Mouse (Mus musculus) intestine, embryonic 15.5 days (tissue): Measurements from ENCODE around the gene Irf2bpl. TPM values are rescaled to one million over a fixed set of nuclear protein-coding genes. Genes with fewer than 3 reads are reported as not detected.
A peak's percentile ranks its signal among the peaks of the same experiment; 100 is the strongest.

Experiments used
- ATAC-seq: fragments of 200-750 bp; cut with Nextera tagmentation; 2 replicates; pipeline ENCODE4 v1.8.0; 2017; ENCODE audit warnings: moderate TSS enrichment, moderate library complexity
- H3K27ac ChIP-seq: fragments of 300-500 bp; sonication (generic); 2 replicates; pipeline ENCODE4 v1.5.1; 2015; ENCODE audit warnings: mild to moderate bottlenecking, inconsistent platforms
- H3K27me3 ChIP-seq: fragments of 300-500 bp; sonication (generic); replicated peaks from 2 replicates; pipeline ENCODE4 v1.6.1; 2015; ENCODE audit warnings: inconsistent platforms
- H3K36me3 ChIP-seq: fragments of 300-500 bp; sonication (generic); 2 replicates; pipeline ENCODE4 v1.6.1; 2015; ENCODE audit warnings: inconsistent platforms
- H3K4me1 ChIP-seq: fragments of 300-500 bp; sonication (generic); replicated peaks from 2 replicates; pipeline ENCODE4 v1.6.1; 2015; ENCODE audit warnings: inconsistent platforms
- H3K4me2 ChIP-seq: fragments of 300-500 bp; sonication (generic); replicated peaks from 2 replicates; pipeline ENCODE4 v1.6.1; 2015; ENCODE audit warnings: mild to moderate bottlenecking, inconsistent platforms
- H3K4me3 ChIP-seq: fragments of 300-500 bp; sonication (generic); replicated peaks from 2 replicates; pipeline ENCODE4 v1.5.1; 2015; ENCODE audit warnings: inconsistent platforms
- H3K9ac ChIP-seq: fragments of 300-500 bp; sonication (generic); 2 replicates; pipeline ENCODE4 v1.6.1; 2015; ENCODE audit warnings: inconsistent platforms
- H3K9me3 ChIP-seq: fragments of 300-500 bp; sonication (generic); 2 replicates; pipeline ENCODE4 v1.6.1; 2016; ENCODE audit warnings: inconsistent platforms
- WGBS: fragments of 180-500 bp; shearing (Covaris S2); methylation state at CpG from one replicate; pipeline ENCODE4 v1.1.7; 2015; 5-methylcytosine and 5-hydroxymethylcytosine counted together
- polyA plus RNA-seq: library from polyadenylated mRNA; unstranded; fragments of >200 nt; fragmentation: Nextera tagmentation; extraction: Ambion mirVana; gene quantifications from 2 replicates; pipeline ENCODE4 v1.2.1, GENCODE M21; 2015

The Irf2bpl gene
- polyA plus RNA-seq, 1 experiment from 2014 or later = 22.4 TPM

DNA sequence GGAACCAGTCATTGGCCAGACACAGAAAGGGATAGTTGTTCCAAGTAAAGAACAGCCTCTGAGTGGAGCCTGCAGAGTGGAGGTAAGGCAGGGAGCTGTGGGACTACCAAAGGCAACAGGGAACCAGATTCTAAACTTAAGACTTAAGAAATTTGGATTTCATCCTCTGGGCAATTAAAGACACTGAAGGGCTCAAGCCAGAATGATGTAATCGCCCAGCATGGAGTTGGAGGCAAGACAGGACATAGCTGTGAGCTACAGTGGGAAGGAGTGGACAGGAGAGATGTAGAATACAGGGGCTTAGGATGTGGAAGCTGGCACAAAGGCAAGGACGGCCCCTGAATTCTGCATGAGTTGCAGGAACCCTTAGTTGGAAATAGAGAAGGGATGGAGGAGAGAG is 46.4 kb downstream of the Irf2bpl start:
- WGBS = 57% methylated on average over 2 of the region's 2 CpGs
- Histone ChIP-seq H3K27me3 (0 out of 2 replicates have a peak, but pooled peaks cover 3% of the 10 kb centered on the region), H3K4me3 (no peak overlapping the region), H3K9me3 (no peaks in the 10 kb centered on the region), H3K4me2 (no peak overlapping the region), H3K27ac (no peak overlapping the region), H3K4me1 (peaks cover 14% of the 10 kb centered on the region), H3K9ac (no peak overlapping the region), H3K36me3 (no peaks in the 10 kb centered on the region)
- no peak for ATAC-seq

DNA sequence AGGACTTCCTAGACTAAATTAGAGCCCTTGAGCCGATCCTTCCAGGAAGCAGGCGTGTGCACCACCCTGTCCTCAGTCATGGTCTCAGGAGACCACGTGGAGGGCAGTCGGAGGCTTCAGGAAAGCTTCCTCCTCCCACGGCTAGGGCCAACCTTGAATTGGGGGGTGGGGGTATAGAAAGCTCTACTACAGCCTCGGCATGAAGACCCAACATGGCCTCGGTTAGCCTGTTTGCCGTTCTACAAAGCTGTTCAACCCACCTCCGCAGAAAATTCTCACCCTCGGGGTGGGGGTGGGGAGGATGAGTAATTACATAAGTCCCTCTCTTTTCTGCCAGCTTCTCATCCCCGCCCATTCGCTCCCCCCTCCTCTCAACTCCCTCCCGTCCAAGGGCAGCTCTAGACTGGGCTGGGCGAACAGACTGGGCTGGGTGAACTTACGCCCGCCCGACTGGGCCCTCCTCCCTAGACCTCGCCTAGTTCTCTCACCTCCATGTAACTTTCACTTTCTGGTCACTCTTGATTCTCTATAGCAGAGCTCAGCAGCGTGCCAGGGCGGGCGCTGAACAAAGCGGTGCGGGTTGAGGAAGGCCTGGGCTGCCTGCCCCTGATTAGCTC is 48.1 kb downstream of the Irf2bpl start:
- H3K9me3 ChIP-seq = no peaks in the 10 kb centered on the region
- 0 out of 2 replicates have a peak overlapping the region, but pooled peaks have one; percentile 1 for H3K27ac ChIP-seq
- peak; percentile 89 for ATAC-seq
- 19% methylated on average over 23 of the region's 23 CpGs for WGBS
- H3K36me3 ChIP-seq = no peaks in the 10 kb centered on the region
- 0 out of 2 replicates have a peak overlapping the region, but pooled peaks have one; percentile 4 for H3K9ac ChIP-seq
- peaks cover 28% of the 10 kb centered on the region for H3K4me1 ChIP-seq
- H3K4me3 ChIP-seq = peak overlapping the region; percentile 17
- peak overlapping the region; percentile 46 for H3K4me2 ChIP-seq
- H3K27me3 ChIP-seq = 0 out of 2 replicates have a peak, but pooled peaks cover 3% of the 10 kb centered on the region

DNA sequence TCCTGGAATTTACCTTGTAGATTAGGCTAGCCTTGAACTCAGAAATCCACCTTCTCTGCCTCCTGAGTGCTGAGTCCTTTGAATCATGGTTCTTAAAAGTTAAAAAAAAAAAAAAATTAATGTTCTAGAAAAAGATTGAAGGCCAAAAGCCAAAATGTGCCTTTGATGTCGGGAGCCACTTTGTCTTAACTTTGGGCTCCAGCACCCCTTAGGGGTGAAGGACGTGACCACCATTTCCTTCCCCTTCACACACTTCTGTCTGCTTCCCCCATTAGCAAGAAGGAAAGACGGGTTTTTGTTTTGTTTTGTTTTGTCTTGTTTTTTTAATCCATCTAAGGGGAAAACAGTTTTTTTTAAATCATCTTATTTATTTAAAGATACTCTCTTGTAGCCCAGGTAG is 48.7 kb downstream of the Irf2bpl start:
- H3K27ac ChIP-seq = no peak overlapping the region

DNA sequence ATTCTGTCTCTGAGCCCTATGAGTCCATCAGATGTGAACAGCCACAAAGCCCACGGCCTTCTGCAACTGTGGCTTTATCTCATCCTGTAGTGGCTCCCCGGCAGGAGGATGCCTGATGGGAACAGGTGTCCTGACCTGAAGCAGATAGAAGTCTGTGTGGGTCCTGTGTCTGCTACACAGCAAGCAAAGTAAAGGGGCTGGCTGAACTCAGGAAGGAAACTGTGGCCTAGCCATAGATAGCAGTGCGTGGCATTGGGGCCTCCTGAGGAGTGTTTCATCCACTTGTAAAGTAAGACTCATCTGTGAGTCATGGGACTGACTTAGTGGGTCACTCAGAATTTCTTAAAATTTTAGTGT is 50.2 kb downstream of the Irf2bpl start:
- H3K27ac ChIP-seq = no peak overlapping the region
- no peak overlapping the region for H3K9ac ChIP-seq
- no peak overlapping the region for H3K4me3 ChIP-seq
- 0 out of 2 replicates have a peak, but pooled peaks cover 3% of the 10 kb centered on the region for H3K27me3 ChIP-seq
- no peaks in the 10 kb centered on the region for H3K9me3 ChIP-seq
- H3K4me2 ChIP-seq = no peak overlapping the region
- no peak for ATAC-seq
- peaks cover 42% of the 10 kb centered on the region for H3K4me1 ChIP-seq
- H3K36me3 ChIP-seq = no peaks in the 10 kb centered on the region
- WGBS = 85% methylated on average over 3 of the region's 3 CpGs

More for the DNA sequence above, 48.7 kb downstream of the Irf2bpl start:
- H3K4me3 ChIP-seq = no peak overlapping the region
- no peak overlapping the region for H3K9ac ChIP-seq
- no peaks in the 10 kb centered on the region for H3K9me3 ChIP-seq
- WGBS = 69% methylated on average over 3 of the region's 3 CpGs
- peaks cover 29% of the 10 kb centered on the region for H3K4me1 ChIP-seq
- H3K4me2 ChIP-seq = no peak overlapping the region
- H3K36me3 ChIP-seq = no peaks in the 10 kb centered on the region
- 0 out of 2 replicates have a peak, but pooled peaks cover 3% of the 10 kb centered on the region for H3K27me3 ChIP-seq
- ATAC-seq = no peak

DNA sequence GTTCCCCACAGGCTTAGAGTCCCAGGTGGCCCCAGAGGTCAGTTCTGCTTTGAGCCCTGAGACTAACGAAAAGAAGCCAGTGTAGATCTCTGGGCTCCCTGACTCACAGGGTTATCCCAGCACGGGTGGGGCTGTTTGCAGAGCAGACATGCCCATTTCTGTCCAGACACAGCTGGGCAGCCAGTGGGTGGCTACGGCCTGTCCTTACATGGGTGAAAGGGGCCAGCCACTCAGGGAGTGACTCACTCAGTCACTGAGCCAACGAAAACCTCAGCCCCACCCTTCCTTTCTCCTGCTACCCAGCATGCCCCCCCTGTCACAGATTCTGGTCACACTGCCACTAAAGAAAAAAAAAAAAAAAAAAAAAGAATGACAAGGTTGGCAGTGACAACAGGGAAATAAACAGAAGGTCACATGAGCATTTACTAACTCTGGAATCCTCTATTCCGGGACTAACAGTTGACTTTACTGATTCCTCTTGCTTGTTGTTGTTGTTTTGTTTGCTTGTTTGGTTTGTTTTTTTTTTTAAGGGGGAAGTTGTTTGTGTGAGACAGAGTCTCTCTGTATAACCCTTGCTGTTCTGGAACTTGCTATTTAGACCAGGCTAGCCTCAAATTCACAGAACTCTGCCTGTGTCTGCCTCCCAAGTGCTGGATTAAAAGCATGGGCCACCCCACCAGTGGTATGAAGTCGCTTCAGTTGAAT is 50.7 kb downstream of the Irf2bpl start:
- no peak overlapping the region for H3K4me3 ChIP-seq
- peak; percentile 54 for ATAC-seq
- H3K36me3 ChIP-seq = no peaks in the 10 kb centered on the region
- H3K9me3 ChIP-seq = no peaks in the 10 kb centered on the region
- H3K27me3 ChIP-seq = 0 out of 2 replicates have a peak, but pooled peaks cover 3% of the 10 kb centered on the region
- no peak overlapping the region for H3K9ac ChIP-seq
- peaks cover 39% of the 10 kb centered on the region for H3K4me1 ChIP-seq
- H3K27ac ChIP-seq = no peak overlapping the region
- 42% methylated on average over 6 of the region's 6 CpGs for WGBS
- H3K4me2 ChIP-seq = no peak overlapping the region

DNA sequence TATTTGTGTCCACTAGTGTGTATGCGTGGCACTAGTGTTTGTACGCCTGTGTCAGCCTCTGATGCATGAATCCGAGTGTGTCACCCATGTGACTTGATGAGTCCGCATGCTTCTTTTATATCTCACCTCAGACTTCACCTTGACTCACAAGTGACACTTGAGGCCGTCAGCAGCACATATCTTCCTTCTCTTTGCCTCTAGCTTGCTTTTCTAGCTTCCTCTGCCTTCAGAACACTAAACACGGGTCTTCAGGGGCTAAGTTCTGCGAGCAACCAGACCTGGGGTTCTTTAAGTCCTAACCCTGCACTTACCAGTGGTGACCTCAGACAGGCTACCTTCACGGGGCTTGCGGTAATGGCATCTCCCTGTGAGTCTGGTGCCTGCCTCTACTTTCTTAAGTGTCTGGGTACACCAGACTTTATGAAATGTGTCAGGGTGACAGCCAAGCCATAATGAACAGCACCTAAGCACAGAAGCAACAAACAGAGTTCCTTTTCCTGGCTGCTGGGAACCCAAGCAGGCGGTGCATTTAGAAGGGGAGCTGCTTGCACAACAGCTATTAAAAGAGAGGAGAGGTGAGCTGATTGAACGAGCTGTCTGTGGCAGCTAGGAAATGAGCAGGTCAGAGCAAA is 51.9 kb downstream of the Irf2bpl start:
- no peaks in the 10 kb centered on the region for H3K36me3 ChIP-seq
- H3K27me3 ChIP-seq = no peaks in the 10 kb centered on the region
- H3K4me1 ChIP-seq = peaks cover 39% of the 10 kb centered on the region
- H3K4me3 ChIP-seq = no peak overlapping the region
- no peaks in the 10 kb centered on the region for H3K9me3 ChIP-seq
- 66% methylated on average over 11 of the region's 11 CpGs for WGBS
- no peak overlapping the region for H3K9ac ChIP-seq
- H3K4me2 ChIP-seq = peak overlapping the region; percentile 58; the same call in 1 of the 2 replicates
- no peak for ATAC-seq
- 0 out of 2 replicates have a peak overlapping the region, but pooled peaks have one; percentile 36 for H3K27ac ChIP-seq

DNA sequence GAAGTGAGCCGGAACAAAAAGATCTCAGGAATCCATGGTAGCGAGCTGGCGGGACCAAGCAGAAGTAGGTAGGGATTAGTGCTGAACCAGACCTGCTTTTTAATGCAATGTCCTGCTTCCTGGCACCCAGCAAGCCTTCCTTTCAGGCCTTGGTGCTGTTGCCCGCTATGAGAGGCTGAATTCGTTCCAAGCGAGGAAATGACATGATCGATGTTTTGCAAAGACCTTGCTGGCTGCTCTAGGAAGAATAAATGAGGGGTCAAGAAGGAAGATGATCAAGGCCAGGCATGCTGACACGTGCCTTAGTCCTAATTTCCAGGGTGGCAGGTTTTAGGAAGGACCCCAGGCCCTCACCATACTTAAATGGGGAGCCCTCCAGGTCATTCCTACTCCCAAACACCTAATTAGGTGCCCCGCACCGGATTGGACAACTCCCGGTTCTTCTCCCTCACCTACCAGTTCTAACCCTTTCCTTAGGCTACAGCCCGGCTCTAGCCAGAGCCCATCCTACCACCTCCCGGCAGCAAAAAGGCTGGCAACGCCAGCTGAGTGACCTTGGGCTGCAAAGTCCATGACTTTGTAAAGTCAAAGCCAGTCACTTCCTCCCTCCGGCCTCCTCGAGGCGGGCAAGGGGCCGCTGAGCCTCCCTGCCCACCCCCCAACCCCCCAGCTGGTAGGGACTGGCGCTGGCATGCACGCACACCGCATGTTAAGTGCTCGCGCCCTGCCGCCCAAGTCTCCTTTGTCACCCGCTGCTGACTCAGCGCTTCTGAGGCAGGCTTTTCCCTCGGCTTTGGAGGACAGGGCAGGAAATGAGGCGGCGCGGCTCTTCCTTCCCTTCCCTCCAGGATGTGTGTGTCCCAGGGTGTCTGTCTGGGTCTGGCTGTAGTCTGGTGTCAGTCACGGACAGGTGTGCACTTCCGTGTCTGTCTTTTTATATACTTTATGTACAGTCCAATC is 52.7 kb downstream of the Irf2bpl start:
- no peaks in the 10 kb centered on the region for H3K9me3 ChIP-seq
- peak overlapping the region; percentile 39; the same call in 1 of the 2 replicates for H3K9ac ChIP-seq
- 34% methylated on average over 32 of the region's 32 CpGs for WGBS
- peak; percentile 46 for ATAC-seq
- peak overlapping the region; percentile 58 for H3K4me2 ChIP-seq
- H3K27ac ChIP-seq = peak overlapping the region; percentile 51
- H3K27me3 ChIP-seq = no peaks in the 10 kb centered on the region
- H3K36me3 ChIP-seq = no peaks in the 10 kb centered on the region
- H3K4me3 ChIP-seq = no peak overlapping the region
- H3K4me1 ChIP-seq = peaks cover 40% of the 10 kb centered on the region

Other genes with a start within 250 kb of the Irf2bpl start
- 7.8 and 9.1 TPM in 2 replicates for gene Vash1, start 206.1 kb downstream of the Irf2bpl start, polyA plus RNA-seq
- 5.2 and 5.6 TPM in 2 replicates for gene Angel1, start 158.3 kb downstream of the Irf2bpl start, polyA plus RNA-seq
- gene Lrrc74a, start 150.4 kb downstream of the Irf2bpl start, polyA plus RNA-seq = not detected in 2 replicates
- gene Cipc, start 62.2 kb upstream of the Irf2bpl start, polyA plus RNA-seq = 10.6 TPM in 2 replicates
- gene Zdhhc22, start 105.6 kb upstream of the Irf2bpl start, polyA plus RNA-seq = 0.06 and 0.34 TPM in 2 replicates
- gene Tmem63c, start 136.5 kb upstream of the Irf2bpl start, polyA plus RNA-seq = 0.44 and 0.63 TPM in 2 replicates
- gene Ngb, start 217.7 kb upstream of the Irf2bpl start, polyA plus RNA-seq = 1.1 and 1.2 TPM in 2 replicates